Comparison of ENCODE assay signal across 12 mouse cellular contexts in genomic region chr2:181120922-181121449, GRCm38 (mm10). TPM values are rescaled to one million over a fixed set of nuclear protein-coding genes. Genes with fewer than 3 reads are reported as not detected.
A peak's percentile ranks its signal among the peaks of the same experiment; 100 is the strongest.
DNase-seq lines count a peak whose midpoint lies in the region; ATAC-seq lines count a peak whose summit lies in the region.
"Had no signal": no experiment of that assay in that cellular context is flagged by ENCODE, and none has a peak within 500 bp of the region (broad histone marks: within the 10 kb centered on the region; RNA-seq: fewer than 3 reads in every experiment).

No protein-coding gene starts in this region.

- H3K9me3 ChIP-seq in neural tube, embryonic 11.5 days (ENCODE audit: control insufficient read depth, low read length), result no peaks in the 10 kb centered on the region
- no peaks in the 10 kb centered on the region for H3K9me3 ChIP-seq in forebrain, embryonic 11.5 days (ENCODE audit: control insufficient read depth, low read length)
- H3K9me3 ChIP-seq in hindbrain, embryonic 14.5 days (ENCODE audit: control insufficient read depth, low read length), result no peaks in the 10 kb centered on the region
- H3K9me3 ChIP-seq in neural tube, embryonic 13.5 days, result no peaks in the 10 kb centered on the region

- no peaks in the 10 kb centered on the region for H3K27me3 ChIP-seq in neural tube, embryonic 11.5 days (ENCODE audit: control insufficient read depth, insufficient read depth, low read length)
- no peaks in the 10 kb centered on the region for H3K27me3 ChIP-seq in forebrain, embryonic 11.5 days (ENCODE audit: control insufficient read depth, insufficient read depth, low read length)
- H3K27me3 ChIP-seq in hindbrain, embryonic 14.5 days (ENCODE audit: control insufficient read depth, insufficient read depth, low read length), result no peaks in the 10 kb centered on the region
- H3K27me3 ChIP-seq in neural tube, embryonic 13.5 days, result no peaks in the 10 kb centered on the region

- no peaks in the 10 kb centered on the region for H3K36me3 ChIP-seq in neural tube, embryonic 11.5 days (ENCODE audit: control insufficient read depth, insufficient read depth, low read length)
- H3K36me3 ChIP-seq in forebrain, embryonic 11.5 days (ENCODE audit: control insufficient read depth, insufficient read depth, low read length), result no peaks in the 10 kb centered on the region
- no peaks in the 10 kb centered on the region for H3K36me3 ChIP-seq in hindbrain, embryonic 14.5 days (replicated peaks; ENCODE audit: control insufficient read depth, insufficient read depth)
- no peaks in the 10 kb centered on the region for H3K36me3 ChIP-seq in neural tube, embryonic 13.5 days

- DNase-seq in neural tube, embryonic 11.5 days (ENCODE audit: low spot score), result peak; percentile 49
- no peak for DNase-seq in neural tube, embryonic 10.5 days (ENCODE audit: extremely low spot score, low spot score)
- DNase-seq in forebrain, embryonic 11.5 days (ENCODE audit: low spot score), result peak; percentile 60
- DNase-seq in hindbrain, embryonic 14.5 days (ENCODE audit: low spot score), result no peak
- no peak for DNase-seq in adrenal gland, postnatal 4 days (ENCODE audit: low spot score in 2 of 2)
- no peak for DNase-seq in thymus, postnatal 36 days
- no peak for DNase-seq in lung, postnatal 14 days
- DNase-seq: adrenal gland, postnatal 36 days; cerebellum, postnatal 14 days had no signal

- H3K4me3 ChIP-seq in neural tube, embryonic 11.5 days (ENCODE audit: low read depth, low read length), result no peak overlapping the region
- H3K4me3 ChIP-seq in forebrain, embryonic 11.5 days (ENCODE audit: low read depth, low read length), result no peak overlapping the region
- no peak overlapping the region for H3K4me3 ChIP-seq in hindbrain, embryonic 14.5 days (replicated peaks; ENCODE audit: low read length)
- H3K4me3 ChIP-seq in neural tube, embryonic 13.5 days, result no peak overlapping the region

- H3K4me1 ChIP-seq in neural tube, embryonic 11.5 days (ENCODE audit: control insufficient read depth, insufficient read depth, low read length), result peaks cover 10% of the 10 kb centered on the region
- peaks cover 5% of the 10 kb centered on the region for H3K4me1 ChIP-seq in forebrain, embryonic 11.5 days (replicated peaks; ENCODE audit: control insufficient read depth, insufficient read depth, low read length)
- peaks cover 57% of the 10 kb centered on the region for H3K4me1 ChIP-seq in hindbrain, embryonic 14.5 days (replicated peaks; ENCODE audit: control insufficient read depth, insufficient read depth, low read length)
- H3K4me1 ChIP-seq in neural tube, embryonic 13.5 days (replicated peaks), result peaks cover 68% of the 10 kb centered on the region

- H3K4me2 ChIP-seq in neural tube, embryonic 11.5 days (ENCODE audit: low read depth), result no peak overlapping the region
- no peak overlapping the region for H3K4me2 ChIP-seq in forebrain, embryonic 11.5 days (ENCODE audit: low read depth, low read length, severe bottlenecking)
- H3K4me2 ChIP-seq in hindbrain, embryonic 14.5 days (replicated peaks), result peak overlapping the region; percentile 6; the same call in 1 of the 2 replicates
- H3K4me2 ChIP-seq in neural tube, embryonic 13.5 days, result no peak overlapping the region

- ATAC-seq in neural tube, embryonic 11.5 days (ENCODE audit: insufficient read depth, low FRiP score, low TSS enrichment), result peak; percentile 50; the same call in 1 of the 2 replicates
- ATAC-seq in forebrain, embryonic 11.5 days (replicated peaks; ENCODE audit: low FRiP score), result peak; percentile 78
- ATAC-seq in hindbrain, embryonic 14.5 days (ENCODE audit: low FRiP score), result 0 out of 2 replicates have a peak, but pooled peaks have one; percentile 38
- ATAC-seq in neural tube, embryonic 13.5 days (ENCODE audit: low read depth), result peak; percentile 38; the same call in 1 of the 2 replicates

- H3K9ac ChIP-seq in neural tube, embryonic 11.5 days (ENCODE audit: low read length), result no peak overlapping the region
- 0 out of 2 replicates have a peak overlapping the region, but pooled peaks have one; percentile 13 for H3K9ac ChIP-seq in forebrain, embryonic 11.5 days (ENCODE audit: low read length)
- 0 out of 2 replicates have a peak overlapping the region, but pooled peaks have one; percentile 10 for H3K9ac ChIP-seq in hindbrain, embryonic 14.5 days
- H3K9ac ChIP-seq in neural tube, embryonic 13.5 days, result 0 out of 2 replicates have a peak overlapping the region, but pooled peaks have one; percentile 17
- H3K9ac ChIP-seq: liver, embryonic 14.5 days had no signal

- H3K27ac ChIP-seq in neural tube, embryonic 11.5 days (ENCODE audit: low read depth, low read length), result no peak overlapping the region; the same call in 1 of the 2 replicates
- peak overlapping the region; percentile 78 for H3K27ac ChIP-seq in forebrain, embryonic 11.5 days (ENCODE audit: low read depth, low read length)
- peak overlapping the region; percentile 75 for H3K27ac ChIP-seq in hindbrain, embryonic 14.5 days
- peak overlapping the region; percentile 57 for H3K27ac ChIP-seq in neural tube, embryonic 13.5 days (replicated peaks)
- H3K27ac ChIP-seq: liver, embryonic 14.5 days had no signal

- 79% methylated on average over 4 of the region's 4 CpGs for WGBS in neural tube, embryonic 11.5 days
- 80% methylated on average over 4 of the region's 4 CpGs for WGBS in forebrain, embryonic 11.5 days
- 54% methylated on average over 4 of the region's 4 CpGs for WGBS in hindbrain, embryonic 14.5 days
- 64% methylated on average over 4 of the region's 4 CpGs for WGBS in neural tube, embryonic 13.5 days

RNA-seq across cellular contexts. Expression of gene Kcnq2, which starts 14.1 kb away (rescaled TPM):
- 16.0 and 17.1 TPM in 2 replicates for polyA plus RNA-seq in neural tube, embryonic 11.5 days (2014; fragmentation: Nextera tagmentation; extraction: Ambion mirVana)
- polyA plus RNA-seq in forebrain, embryonic 11.5 days (2014; fragmentation: Nextera tagmentation; extraction: Ambion mirVana), result 13.6 and 13.9 TPM in 2 replicates
- polyA plus RNA-seq in hindbrain, embryonic 14.5 days (2014; fragmentation: Nextera tagmentation; extraction: Ambion mirVana), result 54.2 and 55.9 TPM in 2 replicates
- polyA plus RNA-seq in neural tube, embryonic 13.5 days (2015; fragmentation: Nextera tagmentation; extraction: Ambion mirVana), result 43.9 TPM in 2 replicates
- 10 to 100 TPM; 12.8 to 13.5 TPM for total RNA-seq in adrenal gland, postnatal 4 days (2021)
- polyA plus RNA-seq: heart, postnatal 0 days had no signal

RNA-seq across cellular contexts. Expression of gene Eef1a2, which starts 35.8 kb away (rescaled TPM):
- 0.92 and 0.93 TPM in 2 replicates for polyA plus RNA-seq in neural tube, embryonic 11.5 days (2014; fragmentation: Nextera tagmentation; extraction: Ambion mirVana)
- 0.47 and 0.55 TPM in 2 replicates for polyA plus RNA-seq in forebrain, embryonic 11.5 days (2014; fragmentation: Nextera tagmentation; extraction: Ambion mirVana)
- 21.1 and 22.3 TPM in 2 replicates for polyA plus RNA-seq in hindbrain, embryonic 14.5 days (2014; fragmentation: Nextera tagmentation; extraction: Ambion mirVana)
- polyA plus RNA-seq in neural tube, embryonic 13.5 days (2015; fragmentation: Nextera tagmentation; extraction: Ambion mirVana), result 7.7 and 8.9 TPM in 2 replicates
- total RNA-seq in adrenal gland, postnatal 4 days (2021), result 10 to 100 TPM; 76.3 to 76.6 TPM
- polyA plus RNA-seq: liver, embryonic 14.5 days had no signal

Comparison
In these comparisons a context has a peak if more than half of its experiments do, and no peak if none do; other contexts are left out.
1. DNase-seq: peak in neural tube, embryonic 11.5 days (single experiment) and forebrain, embryonic 11.5 days (single experiment); none in neural tube, embryonic 10.5 days (single experiment), hindbrain, embryonic 14.5 days (single experiment), adrenal gland, postnatal 4 days (0 of 2), thymus, postnatal 36 days (0 of 2) and lung, postnatal 14 days (single experiment).
2. Peak in every context shown above with its lines, with median percentiles within 50 percentile points of each other: ATAC-seq.